Mouse (Mus musculus) embryonic fibroblast, embryonic 13.5 days (primary cell): ENCODE data around the gene Sirt4. TPM values are rescaled to one million over a fixed set of nuclear protein-coding genes. Genes with fewer than 3 reads are reported as not detected.
A peak's percentile ranks its signal among the peaks of the same experiment; 100 is the strongest.

Experiments used
- H3K27ac ChIP-seq: 2 replicates; pipeline ENCODE4 v1.5.1; 2012; ENCODE audit warnings: low read length, control low read depth, inconsistent platforms; ENCODE audit not compliant: insufficient read depth
- H3K4me1 ChIP-seq: 2 replicates; pipeline ENCODE4 v1.6.1; 2011; ENCODE audit warnings: low read length; ENCODE audit not compliant: control insufficient read depth, insufficient read depth
- H3K4me3 ChIP-seq: 2 replicates; pipeline ENCODE4 v1.5.1; 2011; ENCODE audit warnings: mild to moderate bottlenecking, control low read depth, low read length; ENCODE audit not compliant: insufficient read depth
- CTCF ChIP-seq: IDR thresholded peaks from 2 replicates; pipeline ENCODE4 v1.5.1; 2011; ENCODE audit warnings: mild to moderate bottlenecking, control low read depth, low read length, moderate library complexity, borderline replicate concordance; ENCODE audit not compliant: insufficient read depth
- POLR2A ChIP-seq: IDR thresholded peaks from 2 replicates; pipeline ENCODE4 v1.6.1; 2011; ENCODE audit warnings: low read depth, mild to moderate bottlenecking, control low read depth, low read length, moderate library complexity
- polyA plus RNA-seq: library from polyadenylated mRNA; stranded (reverse); fragments of >200 nt; gene quantifications from 2 replicates; pipeline ENCODE4 v1.2.4, GENCODE M21; 2011; ENCODE audit warnings: low read depth; ENCODE audit not compliant: missing spikeins, insufficient read length

The Sirt4 gene
- polyA plus RNA-seq, 1 experiment, result 18.5 TPM

DNA sequence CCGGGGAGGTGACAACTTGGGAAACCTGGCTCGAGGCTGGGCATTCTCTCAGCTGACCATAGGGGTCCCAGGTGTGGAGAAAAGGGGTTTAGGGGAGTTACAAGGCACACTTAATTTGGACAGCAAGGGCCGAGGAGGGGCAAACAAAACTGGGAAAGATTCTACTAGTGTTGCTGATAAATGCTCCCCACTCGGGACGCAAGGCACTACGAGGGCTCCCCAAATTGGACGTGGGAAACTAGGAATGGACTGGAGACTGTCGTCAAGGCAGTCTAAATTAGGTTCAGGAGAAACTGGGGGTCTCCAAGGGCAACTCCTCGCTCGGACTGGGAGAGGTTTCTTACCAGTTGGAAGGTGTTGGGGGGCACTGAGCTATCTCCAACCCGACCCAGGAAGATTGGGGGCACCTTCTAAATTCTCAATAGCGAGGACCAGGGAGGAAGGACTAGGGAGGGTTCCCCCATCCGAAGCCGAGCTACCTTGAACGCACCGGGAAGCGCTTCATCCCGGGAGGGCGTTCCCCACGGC is 55.6 kb downstream of the Sirt4 start:
- H3K27ac ChIP-seq, result no peak overlapping the region
- H3K4me3 ChIP-seq, result peak overlapping the region; percentile 62
- H3K4me1 ChIP-seq, result no peaks in the 10 kb centered on the region
- TF ChIP-seq POLR2A (no peak), CTCF (no peak)

Other genes starting within 250 kb of the Sirt4 start
- gene Pop5, start 248.9 kb downstream of the Sirt4 start, polyA plus RNA-seq, result 18.6 and 22.8 TPM in 2 replicates
- gene Rnf10, start 211.8 kb downstream of the Sirt4 start, polyA plus RNA-seq, result 163 and 168 TPM in 2 replicates
- gene Coq5, start 205.1 kb downstream of the Sirt4 start, polyA plus RNA-seq, result 15.8 and 17.5 TPM in 2 replicates
- 572 and 612 TPM in 2 replicates for gene Dynll1, start 183.7 kb downstream of the Sirt4 start, polyA plus RNA-seq
- 90.7 and 96.9 TPM in 2 replicates for gene Srsf9, start 157.5 kb downstream of the Sirt4 start, polyA plus RNA-seq
- 13.6 and 18.7 TPM in 2 replicates for gene Gatc, start 143.5 kb downstream of the Sirt4 start, polyA plus RNA-seq
- 20.4 and 20.5 TPM in 2 replicates for gene Triap1, start 143.5 kb downstream of the Sirt4 start, polyA plus RNA-seq
- 280 and 336 TPM in 2 replicates for gene Cox6a1, start 135.7 kb downstream of the Sirt4 start, polyA plus RNA-seq
- gene Msi1, start 55.1 kb downstream of the Sirt4 start, polyA plus RNA-seq, result 4.8 and 9.1 TPM in 2 replicates
- gene Pla2g1b, start 18.5 kb downstream of the Sirt4 start, polyA plus RNA-seq, result not detected in 2 replicates
- gene Pxn, start 22.0 kb upstream of the Sirt4 start, polyA plus RNA-seq, result 25.7 and 35.2 TPM in 2 replicates
- gene Rplp0, start 74.7 kb upstream of the Sirt4 start, polyA plus RNA-seq, result 3,023 and 3,024 TPM in 2 replicates
- 39.5 and 40.7 TPM in 2 replicates for gene Gcn1l1, start 80.5 kb upstream of the Sirt4 start, polyA plus RNA-seq
- 55.5 and 57.9 TPM in 2 replicates for gene Rab35, start 147.2 kb upstream of the Sirt4 start, polyA plus RNA-seq
- 5.5 and 5.7 TPM in 2 replicates for gene Bicdl1, start 246.9 kb upstream of the Sirt4 start, polyA plus RNA-seq